Mouse (Mus musculus): ENCODE results near the gene Nprl2.

The Nprl2 gene

DNA sequence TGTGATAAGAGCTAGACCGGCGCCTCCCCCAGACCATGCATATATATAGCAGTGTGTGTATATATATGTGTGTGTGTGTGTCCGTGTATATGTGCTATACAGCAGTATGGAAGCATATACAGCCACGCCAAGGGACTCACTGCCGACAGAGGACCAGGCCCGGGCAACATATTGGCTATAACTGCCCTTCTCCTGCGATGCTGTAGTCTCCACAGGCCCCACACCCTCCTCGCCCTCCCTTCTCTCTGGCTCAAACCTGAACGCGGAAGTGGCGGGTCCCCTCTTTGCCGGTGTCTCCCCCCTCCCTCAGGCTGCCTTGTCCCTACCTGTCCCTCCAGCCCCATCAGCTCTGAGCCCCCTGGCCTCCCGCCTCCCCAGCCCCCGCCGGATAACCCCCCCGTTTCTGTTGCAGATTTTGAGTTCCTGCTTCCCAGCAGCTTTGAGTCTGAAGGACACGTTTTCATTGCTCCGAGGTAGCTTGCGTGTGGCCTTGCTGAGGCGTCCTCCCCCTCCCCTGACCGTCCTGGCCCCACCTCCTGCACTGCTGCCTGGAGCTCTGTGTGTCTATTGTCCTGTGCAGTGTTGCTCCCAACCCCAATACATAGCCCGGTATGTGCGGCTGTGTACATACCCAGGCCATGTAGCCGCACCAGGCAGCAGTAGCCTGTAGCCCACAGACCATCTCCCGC lies 20.2 kb upstream of the Nprl2 start:
- ChIA-PET CTCF (interaction anchor here in 3 of 4 experiments (0.6 to 2.5 kb wide), 20 partner anchors 8 to 233 kb away, joined by 3 to 10 read pairs (median 4); partner anchors contain the start of genes Cyb561d2 (in 1 of the 3), Hyal3 (in 1 of the 3), Mapkapk3 (in 1 of the 3) and Nprl2 (in 1 of the 3)), POLR2A (interaction anchor here (0.5 to 2.6 kb wide), 26 partner anchors 9 to 630 kb away, joined by 3 to 13 read pairs (median 3); partner anchors contain the start of genes Cyb561d2 (in 2 of the 4), Ifrd2 (in 2 of the 4), Nprl2 (in 2 of the 4) and 6430571L13Rik (in 1 of the 4))

DNA sequence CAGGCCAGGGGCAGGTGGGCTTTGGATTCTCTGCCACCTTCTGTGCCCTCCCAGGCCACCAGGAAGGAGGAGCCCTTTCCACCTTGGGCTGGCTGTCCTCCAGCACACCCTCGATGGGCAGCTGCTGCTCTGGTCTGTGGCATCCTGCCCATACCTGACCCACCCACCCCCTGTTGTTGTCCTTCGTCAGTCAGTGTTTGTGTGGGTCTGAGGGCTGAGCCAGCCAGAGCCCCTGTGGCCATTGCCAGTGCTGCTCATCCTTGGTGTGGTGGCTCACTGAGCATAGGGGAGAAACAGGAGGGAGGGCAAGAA lies 19.7 kb upstream of the Nprl2 start:
- POLR2A ChIA-PET, result interaction anchor here in 3 of 4 experiments (0.6 to 2.6 kb wide), 19 partner anchors 8 to 190 kb away, joined by 3 to 13 read pairs (median 4); partner anchors contain the start of genes Ifrd2 (in 2 of the 3), 6430571L13Rik (in 1 of the 3), Cyb561d2 (in 1 of the 3) and Hyal1 (in 1 of the 3)
- CTCF ChIA-PET, result interaction anchor here in 3 of 4 experiments (0.6 to 1.5 kb wide), 15 partner anchors 9 to 233 kb away, joined by 3 to 10 read pairs (median 5); partner anchors contain the start of genes Cyb561d2 (in 1 of the 3), Hyal3 (in 1 of the 3), Mapkapk3 (in 1 of the 3) and Nprl2 (in 1 of the 3)

DNA sequence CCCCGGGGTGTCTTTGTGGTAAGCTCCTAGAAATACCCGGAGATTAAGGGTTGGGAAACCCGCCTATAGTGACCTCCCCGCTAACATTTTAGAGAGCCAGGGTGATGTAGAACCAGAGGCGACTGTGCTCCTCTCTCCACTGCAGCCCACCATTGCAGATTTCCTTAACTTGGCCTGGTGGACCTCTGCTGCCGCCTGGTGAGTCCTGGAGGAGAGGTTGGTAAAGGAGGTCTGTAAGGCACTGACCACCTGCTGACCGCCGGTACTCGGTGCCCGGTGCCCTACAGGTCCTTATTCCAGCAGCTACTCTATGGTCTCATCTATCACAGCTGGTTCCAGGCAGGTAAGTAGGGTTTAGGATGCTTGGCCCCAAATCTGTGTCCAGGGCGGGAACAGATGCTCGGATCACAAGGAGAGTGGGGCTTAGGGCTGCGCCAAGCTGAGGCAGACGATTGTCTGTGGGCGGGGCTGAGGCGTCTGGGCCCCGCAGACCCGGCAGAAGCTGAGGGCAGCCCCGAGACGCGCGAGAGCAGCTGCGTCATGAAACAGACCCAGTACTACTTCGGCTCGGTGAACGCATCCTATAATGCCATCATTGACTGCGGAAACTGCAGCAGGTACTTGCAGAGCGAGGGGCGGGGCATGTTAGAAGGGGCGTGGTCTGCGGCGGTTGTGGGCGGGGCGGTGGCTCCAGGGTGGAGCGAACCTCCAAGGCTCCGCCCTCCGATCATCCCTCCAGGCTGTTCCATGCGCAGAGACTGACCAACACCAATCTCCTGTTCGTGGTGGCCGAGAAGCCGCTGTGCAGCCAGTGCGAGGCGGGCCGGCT lies 15.6 kb upstream of the Nprl2 start:
- POLR2A ChIA-PET, result interaction anchor here in 3 of 4 experiments (0.6 to 1.7 kb wide), 9 partner anchors 14 to 86 kb away, joined by 3 to 7 read pairs (median 3); partner anchors contain the start of gene Hyal2 (in 1 of the 3)
- CTCF ChIA-PET, result interaction anchor here in 2 of 4 experiments (0.6 to 1.2 kb wide), 4 partner anchors 15 to 81 kb away, joined by 3 to 5 read pairs (median 3); partner anchors contain the start of genes Cyb561d2 (in 1 of the 2) and Nprl2 (in 1 of the 2)

DNA sequence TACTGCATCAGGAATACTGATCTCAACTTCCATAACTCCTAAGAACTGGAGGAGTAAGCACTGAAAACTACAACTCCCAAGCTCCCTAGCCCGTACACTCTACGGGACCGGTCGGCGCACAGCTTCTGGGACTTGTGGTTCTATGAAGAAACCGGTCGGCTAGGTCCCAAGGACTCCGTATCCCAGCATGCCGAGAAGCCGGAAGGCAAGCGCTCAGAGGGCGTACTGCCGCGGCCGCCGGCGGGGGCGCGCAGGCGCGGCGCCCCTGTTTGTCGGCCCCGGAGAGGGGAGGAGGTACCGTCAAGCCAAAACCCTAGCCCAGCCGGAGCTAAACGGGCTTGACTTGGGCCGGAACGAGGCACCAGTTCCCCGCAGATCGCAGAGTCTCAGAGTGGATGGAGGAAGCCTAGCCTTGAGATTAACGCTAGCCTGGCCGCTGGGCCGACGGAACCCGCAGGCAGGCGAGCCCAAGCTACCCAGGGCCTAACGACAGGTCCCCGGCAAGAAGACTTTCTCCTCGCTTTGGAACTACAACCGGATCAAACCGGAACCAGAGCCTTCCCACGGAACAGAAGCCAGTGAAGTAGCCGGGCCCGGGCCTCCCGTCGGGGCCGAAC lies 8.1 kb upstream of the Nprl2 start, which contains the start of gene Tmem115:
Gene Tmem115 (plus strand): TSS at position 155 of the 617 bp plus-strand sequence.
- ChIA-PET CTCF (interaction anchor here (0.6 to 1.8 kb wide), 20 partner anchors 8 to 355 kb away, joined by 3 to 13 read pairs (median 3); partner anchors contain the start of genes Cyb561d2 (in 3 of the 4), Nprl2 (in 3 of the 4), Hyal2 (in 1 of the 4) and Zmynd10 (in 1 of the 4)), POLR2A (interaction anchor here (0.5 to 2.2 kb wide), 38 partner anchors 8 to 847 kb away, joined by 3 to 48 read pairs (median 4); partner anchors contain the start of genes Cyb561d2 (in 3 of the 4), Nprl2 (in 3 of the 4), 6430571L13Rik (in 2 of the 4) and Tusc2 (in 2 of the 4))

DNA sequence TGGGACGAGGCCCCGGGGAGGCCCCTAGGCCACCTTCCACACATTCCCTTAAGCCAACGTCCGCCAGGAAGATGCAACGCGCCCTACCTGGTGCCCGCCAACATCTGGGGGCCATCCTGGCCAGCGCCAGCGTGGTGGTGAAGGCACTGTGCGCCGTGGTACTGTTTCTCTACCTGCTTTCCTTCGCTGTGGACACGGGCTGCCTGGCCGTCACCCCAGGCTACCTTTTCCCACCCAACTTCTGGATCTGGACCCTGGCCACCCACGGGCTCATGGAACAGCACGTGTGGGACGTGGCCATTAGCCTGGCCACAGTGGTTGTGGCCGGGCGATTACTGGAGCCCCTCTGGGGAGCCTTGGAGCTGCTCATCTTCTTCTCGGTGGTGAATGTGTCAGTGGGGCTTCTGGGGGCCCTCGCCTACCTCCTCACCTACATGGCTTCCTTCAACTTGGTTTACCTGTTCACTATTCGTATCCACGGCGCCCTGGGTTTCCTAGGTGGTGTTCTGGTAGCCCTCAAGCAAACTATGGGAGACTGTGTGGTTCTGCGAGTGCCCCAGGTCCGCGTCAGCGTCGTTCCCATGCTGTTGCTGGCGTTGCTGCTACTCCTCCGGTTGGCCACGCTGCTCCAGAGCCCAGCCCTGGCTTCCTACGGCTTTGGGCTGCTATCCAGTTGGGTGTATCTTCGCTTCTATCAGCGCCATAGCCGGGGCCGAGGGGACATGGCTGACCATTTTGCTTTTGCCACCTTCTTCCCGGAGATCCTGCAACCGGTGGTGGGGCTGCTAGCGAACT lies 7.4 kb upstream of the Nprl2 start:
- CTCF ChIA-PET, result interaction anchor here in 3 of 4 experiments (0.9 to 1.6 kb wide), 11 partner anchors 8 to 111 kb away, joined by 3 to 13 read pairs (median 4); partner anchors contain the start of genes Cyb561d2 (in 1 of the 3), Nprl2 (in 1 of the 3), Tusc2 (in 1 of the 3) and Zmynd10 (in 1 of the 3)

DNA sequence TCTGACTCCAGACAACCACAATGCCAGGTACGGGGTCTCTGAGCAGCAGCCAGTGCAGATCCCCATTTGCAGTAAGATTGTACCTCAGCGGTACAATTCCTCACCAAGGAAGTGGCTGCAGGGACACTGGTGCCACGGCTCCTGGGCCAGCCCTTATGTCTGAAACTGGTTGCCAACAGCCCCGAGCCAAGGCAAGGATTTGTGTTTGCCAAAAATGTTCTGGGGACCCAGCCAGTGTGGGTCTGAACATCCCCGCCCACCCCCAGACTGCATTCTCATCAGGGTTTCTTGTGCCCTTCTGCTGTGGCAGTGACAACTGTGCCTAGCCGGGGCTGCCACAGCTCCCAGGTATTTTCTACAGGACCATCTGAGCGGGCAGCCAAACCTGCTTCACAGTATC lies 3.8 kb upstream of the Nprl2 start:
- ChIA-PET POLR2A (interaction anchor here in 1 of 4 experiments (0.9 to 2.0 kb wide), 2 partner anchors 49 to 58 kb away, joined by 3 to 5 read pairs; partner anchors contain the start of gene Ifrd2), CTCF (no interaction called here)

More for the DNA sequence above, 7.4 kb upstream of the Nprl2 start:
- POLR2A ChIA-PET, result interaction anchor here (0.7 to 2.2 kb wide), 29 partner anchors 8 to 848 kb away, joined by 3 to 48 read pairs (median 5); partner anchors contain the start of genes Cyb561d2 (in 3 of the 4), Nprl2 (in 3 of the 4), 6430571L13Rik (in 2 of the 4) and Tusc2 (in 2 of the 4)

DNA sequence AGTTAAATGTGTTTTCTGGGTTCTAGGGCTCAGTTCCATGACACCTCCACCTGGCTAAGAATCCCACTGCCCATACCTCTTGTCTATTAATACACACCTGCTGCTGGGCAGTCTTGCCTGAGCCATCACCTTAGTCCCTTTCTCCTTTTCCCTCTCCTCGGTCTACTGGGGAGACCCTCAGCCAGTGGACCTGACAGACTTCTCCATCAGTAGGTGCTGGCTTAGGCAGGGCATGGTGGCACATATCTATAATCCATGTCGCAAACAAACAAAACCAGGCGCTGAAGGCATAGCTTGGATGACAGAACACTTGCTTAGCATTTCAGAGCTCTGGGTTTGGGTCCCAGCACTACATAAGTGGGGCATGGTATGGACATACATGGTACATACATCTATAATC lies 3.3 kb upstream of the Nprl2 start:
- ChIA-PET CTCF (no interaction called here), POLR2A (interaction anchor here in 2 of 4 experiments (0.9 to 9.0 kb wide), 4 partner anchors 12 to 57 kb away, joined by 3 to 62 read pairs (median 4); partner anchors contain the start of genes Ifrd2 (in 1 of the 2) and Rassf1 (in 1 of the 2))

DNA sequence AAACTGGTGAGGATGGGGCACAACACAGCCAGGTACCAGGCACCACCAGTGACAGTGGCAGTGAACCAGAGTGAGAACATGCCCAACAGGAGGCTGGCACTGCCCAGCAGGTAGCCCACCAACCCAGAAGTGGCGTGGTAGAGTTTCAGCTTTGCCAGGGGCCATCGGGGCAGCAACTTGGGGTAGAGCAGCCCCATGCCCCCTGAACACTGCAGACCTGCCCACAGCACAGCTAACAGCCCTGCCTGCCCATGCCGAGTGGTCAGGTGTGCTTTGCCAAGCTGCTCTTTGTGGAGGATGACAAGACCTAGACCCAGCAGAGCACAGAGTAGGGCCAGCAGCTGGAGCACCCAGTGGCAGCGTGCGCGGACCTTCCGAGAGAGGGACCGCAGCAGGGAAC lies 2.1 kb upstream of the Nprl2 start:
- POLR2A ChIA-PET, result interaction anchor here in 2 of 4 experiments (1.2 to 9.0 kb wide), 9 partner anchors 11 to 199 kb away, joined by 3 to 77 read pairs (median 13); partner anchors contain the start of genes Rassf1 (in 2 of the 2), 6430571L13Rik (in 1 of the 2), Hyal1 (in 1 of the 2) and Hyal2 (in 1 of the 2)

DNA sequence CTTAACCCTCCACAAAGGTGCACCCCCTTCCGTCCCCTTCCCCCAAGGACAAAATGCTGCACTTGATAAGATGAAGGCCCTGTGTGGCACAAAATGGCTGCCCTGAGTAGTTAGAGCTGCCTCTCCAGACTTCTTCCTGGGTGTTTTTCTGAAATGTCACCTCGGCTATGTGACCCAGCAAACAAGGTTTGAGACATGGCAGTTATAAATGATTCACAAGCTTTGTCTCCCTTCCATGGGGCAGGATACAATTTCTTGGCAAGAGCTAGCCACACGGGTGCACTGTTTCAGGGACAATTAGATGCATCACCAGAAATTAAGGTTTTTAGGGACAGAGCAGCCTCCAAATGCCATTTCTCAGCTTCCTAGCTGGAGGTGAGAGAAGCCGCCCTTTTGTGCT lies 1.6 kb upstream of the Nprl2 start:
- ChIA-PET POLR2A (interaction anchor here in 3 of 4 experiments (0.5 to 9.0 kb wide), 13 partner anchors 10 to 648 kb away, joined by 3 to 77 read pairs (median 10); partner anchors contain the start of genes Ifrd2 (in 2 of the 3), 6430571L13Rik (in 1 of the 3), Hyal1 (in 1 of the 3) and Hyal2 (in 1 of the 3)), CTCF (interaction anchor here in 2 of 4 experiments (0.5 to 1.7 kb wide), 3 partner anchors 10 to 207 kb away, joined by 3 to 7 read pairs (median 3); partner anchors contain the start of gene 6430571L13Rik (in 1 of the 2))

More for the DNA sequence above, 2.1 kb upstream of the Nprl2 start:
- CTCF ChIA-PET, result interaction anchor here in 2 of 4 experiments (0.6 to 0.9 kb wide), 2 partner anchors 11 to 184 kb away, joined by 3 to 4 read pairs; no protein-coding TSS in a partner anchor

DNA sequence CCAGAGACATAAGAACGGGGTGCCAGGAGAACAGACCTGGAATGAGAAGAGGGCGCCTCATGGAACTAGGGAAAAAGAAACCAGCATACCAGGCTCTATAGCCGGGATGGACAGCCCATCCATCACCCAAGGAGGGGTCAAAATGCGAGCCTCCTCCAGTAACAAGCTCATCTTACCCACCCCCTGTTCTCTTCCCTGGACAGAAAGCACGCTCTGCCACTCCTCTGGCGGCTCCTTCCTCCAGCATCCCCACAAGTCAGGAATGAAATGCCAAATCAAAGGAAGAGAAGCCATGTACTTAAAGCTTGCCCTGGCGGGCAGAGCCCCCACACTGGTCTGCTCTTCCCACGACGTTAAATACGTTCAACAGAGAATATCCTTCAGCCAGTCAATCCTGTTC lies 1.0 kb upstream of the Nprl2 start:
- CTCF ChIA-PET, result interaction anchor here in 2 of 4 experiments (0.5 to 2.4 kb wide), 8 partner anchors 8 to 208 kb away, joined by 3 to 15 read pairs (median 4); partner anchors contain the start of genes 6430571L13Rik (in 1 of the 2) and Tmem115 (in 1 of the 2)
- POLR2A ChIA-PET, result interaction anchor here in 3 of 4 experiments (0.5 to 9.0 kb wide), 27 partner anchors 9 to 649 kb away, joined by 3 to 77 read pairs (median 7); partner anchors contain the start of genes Rassf1 (in 3 of the 3), Hyal1 (in 2 of the 3), Ifrd2 (in 2 of the 3) and 6430571L13Rik (in 1 of the 3)

DNA sequence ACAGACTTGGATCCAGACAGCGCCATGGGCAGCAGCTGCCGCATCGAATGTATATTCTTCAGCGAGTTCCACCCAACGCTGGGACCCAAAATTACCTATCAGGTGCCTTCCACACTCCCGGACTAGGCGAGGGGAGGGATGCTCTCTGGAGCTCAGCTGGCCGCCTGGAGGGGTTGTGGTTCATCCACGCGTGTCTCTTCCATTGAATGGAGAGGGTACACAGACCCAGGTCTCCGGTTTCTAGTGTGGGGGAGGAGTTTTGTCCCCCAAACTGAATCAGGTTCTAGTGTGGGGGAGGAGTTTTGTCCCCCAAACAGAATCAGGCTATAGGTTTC lies 293 bp downstream of the Nprl2 start:
- POLR2A ChIA-PET, result interaction anchor here in 3 of 4 experiments (0.6 to 9.0 kb wide), 46 partner anchors 8 to 851 kb away, joined by 3 to 77 read pairs (median 4); partner anchors contain the start of genes 6430571L13Rik (in 3 of the 3), Tmem115 (in 3 of the 3), Gnai2 (in 2 of the 3) and Hyal1 (in 2 of the 3)
- CTCF ChIA-PET, result interaction anchor here in 3 of 4 experiments (0.6 to 2.4 kb wide), 20 partner anchors 8 to 748 kb away, joined by 3 to 15 read pairs (median 4); partner anchors contain the start of genes Tmem115 (in 3 of the 3), Ifrd2 (in 1 of the 3) and Nicn1 (in 1 of the 3)

DNA sequence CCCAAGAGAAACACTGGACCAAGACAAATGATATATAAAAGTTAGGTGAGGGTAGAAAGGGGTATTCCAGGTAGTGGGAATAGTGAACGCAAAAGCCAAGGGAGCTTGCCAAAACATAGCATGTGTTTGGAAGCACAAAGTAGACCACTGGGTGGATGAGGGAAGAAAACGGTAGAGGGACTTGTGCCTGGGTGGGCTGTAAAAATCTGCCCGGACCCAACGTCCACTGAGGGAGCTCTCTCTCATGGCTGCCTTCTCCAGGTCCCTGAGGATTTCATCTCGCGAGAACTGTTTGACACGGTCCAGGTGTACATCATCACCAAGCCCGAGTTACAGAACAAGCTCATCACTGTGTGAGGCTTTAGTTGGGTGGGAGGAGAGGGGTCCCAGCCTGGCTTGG lies 695 bp downstream of the Nprl2 start:
- POLR2A ChIA-PET, result interaction anchor here in 3 of 4 experiments (0.6 to 9.0 kb wide), 32 partner anchors 8 to 247 kb away, joined by 3 to 77 read pairs (median 4); partner anchors contain the start of genes Tmem115 (in 3 of the 3), Gnai2 (in 2 of the 3), Hyal1 (in 2 of the 3) and Ifrd2 (in 2 of the 3)
- CTCF ChIA-PET, result interaction anchor here in 3 of 4 experiments (0.6 to 2.4 kb wide), 15 partner anchors 9 to 747 kb away, joined by 3 to 15 read pairs (median 3); partner anchors contain the start of genes Tmem115 (in 2 of the 3), Ifrd2 (in 1 of the 3) and Nicn1 (in 1 of the 3)

DNA sequence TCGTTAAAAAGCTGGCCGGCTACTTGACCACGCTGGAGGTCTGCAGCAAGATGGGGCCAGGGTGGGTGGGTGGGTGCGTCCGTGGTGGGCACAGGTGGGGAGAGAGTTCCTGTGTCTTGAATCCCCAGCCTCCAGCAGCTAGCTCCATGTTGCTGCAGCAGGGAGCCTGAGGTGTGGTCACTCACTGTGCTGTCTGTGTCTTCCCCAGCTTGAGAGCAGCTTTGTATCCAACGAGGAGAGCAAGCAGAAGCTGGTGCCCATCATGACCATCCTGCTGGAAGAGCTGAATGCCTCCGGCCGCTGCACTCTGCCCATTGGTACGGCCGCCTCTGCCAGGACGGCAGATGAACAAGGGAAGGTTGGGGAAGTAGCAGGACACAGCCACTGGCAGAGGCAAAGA lies 1.3 kb downstream of the Nprl2 start:
- CTCF ChIA-PET, result interaction anchor here in 3 of 4 experiments (0.5 to 2.4 kb wide), 10 partner anchors 10 to 172 kb away, joined by 3 to 15 read pairs (median 4); partner anchors contain the start of gene Tmem115 (in 2 of the 3)
- POLR2A ChIA-PET, result interaction anchor here in 3 of 4 experiments (0.6 to 9.0 kb wide), 22 partner anchors 8 to 247 kb away, joined by 3 to 77 read pairs (median 6); partner anchors contain the start of genes Ifrd2 (in 2 of the 3), Rassf1 (in 2 of the 3), Tmem115 (in 2 of the 3) and Tusc2 (in 2 of the 3)

DNA sequence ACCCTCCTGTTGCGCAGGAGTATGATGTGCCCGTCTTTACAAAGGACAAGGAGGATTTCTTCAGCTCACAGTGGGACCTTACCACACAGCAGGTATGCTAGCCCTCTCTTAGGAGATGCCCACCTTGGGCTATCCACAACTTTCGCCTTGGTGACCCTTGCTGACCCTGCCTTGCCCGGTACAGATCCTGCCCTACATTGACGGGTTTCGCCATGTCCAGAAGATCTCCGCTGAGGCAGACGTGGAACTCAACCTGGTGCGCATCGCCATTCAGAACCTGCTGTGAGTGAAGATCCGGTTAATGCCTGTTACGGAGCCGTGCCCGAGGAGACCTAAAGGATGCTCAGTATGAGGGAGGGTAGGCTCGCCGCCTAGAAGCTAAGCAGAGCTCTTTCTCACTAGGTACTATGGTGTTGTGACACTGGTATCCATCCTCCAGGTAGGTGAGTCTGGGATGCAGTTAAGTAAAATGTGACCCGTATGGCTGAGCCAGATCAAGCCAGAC lies 2.2 kb downstream of the Nprl2 start:
- CTCF ChIA-PET, result interaction anchor here in 2 of 4 experiments (1.2 kb wide), 2 partner anchors 22 kb away, joined by 3 to 4 read pairs; no protein-coding TSS in a partner anchor
- POLR2A ChIA-PET, result interaction anchor here in 3 of 4 experiments (1.0 to 9.0 kb wide), 8 partner anchors 9 to 31 kb away, joined by 3 to 77 read pairs (median 13); partner anchors contain the start of genes Tmem115 (in 2 of the 3) and Rassf1 (in 1 of the 3)

Data from embryonic stem cell, embryonic (primary cell).